Mouse (Mus musculus): ENCODE data around the gene Nyx. TPM values are rescaled to one million over a fixed set of nuclear protein-coding genes. Genes with fewer than 3 reads are reported as not detected.

The Nyx gene
- polyA plus RNA-seq, 1 experiment: 0.51 TPM

DNA sequence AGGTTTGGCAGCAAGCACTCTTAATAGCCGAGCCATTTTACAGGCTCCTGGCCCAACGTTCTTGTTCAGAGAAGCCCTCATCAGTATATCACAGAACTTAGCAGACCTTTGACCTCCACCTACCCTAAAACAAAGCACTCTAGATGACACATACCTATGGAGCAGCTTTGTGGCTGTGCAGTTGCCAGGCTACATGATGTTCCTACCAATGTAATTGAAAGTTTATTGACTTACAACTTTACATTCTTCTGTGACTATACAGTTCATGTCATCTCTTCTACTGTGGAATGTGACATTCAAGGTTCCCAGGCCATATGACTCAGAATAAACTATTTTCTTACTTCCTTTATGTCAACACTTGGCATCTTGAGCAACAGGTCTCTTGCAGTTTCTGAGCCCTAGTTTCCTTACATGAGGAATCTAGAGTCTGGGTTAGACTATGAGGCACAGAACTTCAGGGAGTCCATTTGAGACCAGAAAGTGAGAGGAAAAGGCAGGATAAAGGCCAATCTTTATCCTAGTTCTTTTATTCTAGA is 2.9 kb upstream of the Nyx start:
- Histone ChIP-seq H3K4me3 (ENCODE audit: extremely low read depth, insufficient read depth, insufficient read length) (no peak overlapping the region), H3K4me1 (ENCODE audit: control insufficient read depth, insufficient read depth, insufficient read length) (no peaks in the 10 kb centered on the region), H3K36me3 (ENCODE audit: control insufficient read depth, insufficient read depth, low read length) (no peaks in the 10 kb centered on the region), H3K27me3 (ENCODE audit: control insufficient read depth, insufficient read depth, low read length) (no peaks in the 10 kb centered on the region), H3K27ac (ENCODE audit: insufficient read depth, low read length) (no peak overlapping the region; the same call in 1 of the 2 replicates)
- TF ChIP-seq POLR2A (IDR thresholded peaks at IDR 0.05; ENCODE audit: low read depth, low read length): no peak
- no peak for TF ChIP-seq CTCF (IDR thresholded peaks at IDR 0.05; ENCODE audit: extremely low read depth, insufficient read depth, insufficient read length, insufficient replicate concordance)
- WGBS: 92% methylated on average over 2 of the region's 2 CpGs
- no peak for DNase-seq (ENCODE audit: low read depth in 1 of 2, low spot score in 2 of 2)

DNA sequence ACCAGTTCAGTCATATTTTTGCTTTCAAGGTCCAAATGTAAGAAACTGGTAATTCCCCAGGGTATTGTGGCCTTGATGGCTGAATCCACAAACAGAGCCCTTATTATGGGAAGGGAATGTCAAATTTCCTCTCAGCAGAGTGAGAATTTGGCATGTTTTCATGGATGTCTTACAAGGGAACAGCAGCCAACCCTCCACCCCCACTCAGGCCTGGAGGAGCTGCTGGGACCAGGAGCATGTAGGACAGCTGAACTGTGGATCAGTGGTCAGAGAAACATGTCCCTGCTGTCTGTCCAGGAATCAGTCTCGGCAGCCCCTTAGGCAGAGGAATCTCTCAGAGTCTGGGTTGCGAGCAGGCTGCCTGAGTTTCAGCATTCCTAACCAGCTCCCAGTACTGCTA is 771 bp downstream of the Nyx start:
- TF ChIP-seq POLR2A (IDR thresholded peaks at IDR 0.05; ENCODE audit: low read depth, low read length) (no peak), CTCF (IDR thresholded peaks at IDR 0.05; ENCODE audit: extremely low read depth, insufficient read depth, insufficient read length, insufficient replicate concordance) (no peak)
- Histone ChIP-seq H3K27ac (ENCODE audit: insufficient read depth, low read length) (no peak overlapping the region), H3K27me3 (ENCODE audit: control insufficient read depth, insufficient read depth, low read length) (no peaks in the 10 kb centered on the region), H3K36me3 (ENCODE audit: control insufficient read depth, insufficient read depth, low read length) (no peaks in the 10 kb centered on the region), H3K4me1 (ENCODE audit: control insufficient read depth, insufficient read depth, insufficient read length) (no peaks in the 10 kb centered on the region), H3K4me3 (ENCODE audit: extremely low read depth, insufficient read depth, insufficient read length) (no peak overlapping the region)
- no peak for DNase-seq (ENCODE audit: low read depth in 1 of 2, low spot score in 2 of 2)
- WGBS: 98% methylated on average over 2 of the region's 2 CpGs

DNA sequence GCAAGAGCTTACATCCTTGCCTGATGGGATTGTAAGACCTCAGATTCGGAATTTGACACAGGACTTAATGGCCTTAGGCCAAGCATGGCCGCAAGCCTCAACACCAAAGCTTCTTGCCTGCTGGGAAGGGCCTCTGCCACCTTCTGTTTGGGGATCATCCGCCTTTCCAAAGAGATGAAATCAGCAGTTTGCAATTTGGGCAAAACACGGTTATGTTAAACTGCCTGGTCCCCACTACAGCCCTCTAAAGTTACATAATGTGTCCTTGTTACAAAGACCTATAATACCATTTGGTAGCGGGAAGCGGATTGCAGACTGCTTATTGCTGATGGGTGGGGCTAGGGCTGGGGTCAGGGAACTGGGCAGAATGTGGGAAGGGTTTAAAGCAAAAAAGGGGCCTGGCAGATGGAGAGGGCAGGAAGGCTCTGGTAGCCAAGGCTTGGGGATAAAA is 1.2 kb downstream of the Nyx start:
- Histone ChIP-seq H3K36me3 (ENCODE audit: control insufficient read depth, insufficient read depth, low read length) (no peaks in the 10 kb centered on the region), H3K4me3 (ENCODE audit: extremely low read depth, insufficient read depth, insufficient read length) (no peak overlapping the region), H3K27me3 (ENCODE audit: control insufficient read depth, insufficient read depth, low read length) (no peaks in the 10 kb centered on the region), H3K4me1 (ENCODE audit: control insufficient read depth, insufficient read depth, insufficient read length) (no peaks in the 10 kb centered on the region), H3K27ac (ENCODE audit: insufficient read depth, low read length) (no peak overlapping the region)
- 90% methylated on average over 6 of the region's 6 CpGs for WGBS
- no peak for DNase-seq (ENCODE audit: low read depth in 1 of 2, low spot score in 2 of 2)
- no peak for TF ChIP-seq CTCF (IDR thresholded peaks at IDR 0.05; ENCODE audit: extremely low read depth, insufficient read depth, insufficient read length, insufficient replicate concordance)

DNA sequence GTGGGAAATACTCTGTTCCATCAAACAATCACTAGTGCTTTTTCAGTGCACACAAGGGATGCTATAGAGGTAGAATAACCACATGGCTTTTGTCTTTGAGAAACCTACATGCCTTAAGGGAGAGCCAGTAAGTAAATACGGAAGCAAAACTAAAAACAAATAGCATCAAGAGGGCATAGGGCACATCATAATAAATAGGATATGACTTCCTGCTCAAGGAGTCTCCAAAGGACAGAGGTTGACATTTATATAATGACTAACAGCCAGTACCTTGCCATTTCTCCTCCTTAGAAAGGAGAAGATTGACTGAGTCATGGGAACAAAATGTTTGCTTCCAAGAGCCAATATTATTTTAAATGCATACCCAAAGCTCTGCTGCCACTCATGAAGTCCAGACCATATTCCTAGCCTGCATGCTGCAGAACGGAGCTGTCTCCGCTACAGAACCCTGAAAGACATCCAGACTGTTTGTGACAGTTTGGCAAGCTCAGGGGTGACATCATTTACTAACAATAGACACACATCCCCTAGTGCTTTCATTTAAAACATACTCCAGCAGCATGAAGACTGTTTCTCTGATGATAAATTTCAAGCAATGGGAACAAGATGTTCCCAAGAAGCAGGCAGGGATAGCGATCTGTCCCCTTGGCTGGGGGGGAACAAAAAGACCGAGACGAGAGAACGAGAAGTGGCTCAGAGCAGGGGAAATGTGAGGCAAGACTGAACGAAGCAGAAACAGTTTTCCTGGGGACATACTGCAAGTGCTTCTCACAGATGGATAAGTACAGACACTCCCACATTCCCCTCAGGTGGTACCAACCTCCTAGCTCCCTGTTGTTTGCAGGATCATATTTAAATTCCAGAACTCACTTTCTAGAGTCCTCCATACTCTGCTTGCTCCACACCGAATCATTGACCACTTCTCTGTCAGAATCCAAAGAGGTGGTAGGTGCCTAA is 3.5 kb downstream of the Nyx start:
- Histone ChIP-seq H3K36me3 (ENCODE audit: control insufficient read depth, insufficient read depth, low read length) (no peaks in the 10 kb centered on the region), H3K4me1 (ENCODE audit: control insufficient read depth, insufficient read depth, insufficient read length) (no peaks in the 10 kb centered on the region), H3K27ac (ENCODE audit: insufficient read depth, low read length) (no peak overlapping the region; the same call in 1 of the 2 replicates), H3K4me3 (ENCODE audit: extremely low read depth, insufficient read depth, insufficient read length) (no peak overlapping the region), H3K27me3 (ENCODE audit: control insufficient read depth, insufficient read depth, low read length) (no peaks in the 10 kb centered on the region)
- WGBS: 70% methylated on average over 9 of the region's 9 CpGs
- TF ChIP-seq CTCF (IDR thresholded peaks at IDR 0.05; ENCODE audit: extremely low read depth, insufficient read depth, insufficient read length, insufficient replicate concordance): no peak
- no peak for TF ChIP-seq POLR2A (IDR thresholded peaks at IDR 0.05; ENCODE audit: low read depth, low read length)
- DNase-seq (ENCODE audit: low read depth in 1 of 2, low spot score in 2 of 2): no peak

DNA sequence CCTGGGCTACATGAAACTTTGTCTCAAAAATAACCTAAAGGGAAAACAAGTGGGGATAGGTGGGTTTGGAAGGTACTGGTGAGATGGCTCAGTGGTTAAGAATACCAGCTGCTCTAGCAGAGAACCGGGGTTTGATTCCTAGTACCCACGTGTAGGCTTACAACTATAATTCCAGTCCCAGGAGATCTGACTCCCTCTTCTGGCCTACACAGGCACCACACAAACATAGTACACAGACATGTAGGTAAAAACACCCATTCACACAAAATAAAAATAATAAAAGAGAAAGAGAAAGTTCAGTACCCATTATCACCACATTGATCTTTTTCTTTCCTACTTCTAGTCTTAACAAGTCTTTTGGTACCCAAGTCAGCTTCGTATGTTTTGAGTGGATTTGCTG is 6.0 kb downstream of the Nyx start:
- Histone ChIP-seq H3K36me3 (ENCODE audit: control insufficient read depth, insufficient read depth, low read length) (no peaks in the 10 kb centered on the region), H3K4me3 (ENCODE audit: extremely low read depth, insufficient read depth, insufficient read length) (no peak overlapping the region), H3K27me3 (ENCODE audit: control insufficient read depth, insufficient read depth, low read length) (no peaks in the 10 kb centered on the region), H3K4me1 (ENCODE audit: control insufficient read depth, insufficient read depth, insufficient read length) (no peaks in the 10 kb centered on the region), H3K27ac (ENCODE audit: insufficient read depth, low read length) (no peak overlapping the region)
- 80% methylated on average over 3 of the region's 3 CpGs for WGBS
- DNase-seq (ENCODE audit: low read depth in 1 of 2, low spot score in 2 of 2): no peak
- TF ChIP-seq CTCF (IDR thresholded peaks at IDR 0.05; ENCODE audit: extremely low read depth, insufficient read depth, insufficient read length, insufficient replicate concordance) (no peak), POLR2A (IDR thresholded peaks at IDR 0.05; ENCODE audit: low read depth, low read length) (no peak)

DNA sequence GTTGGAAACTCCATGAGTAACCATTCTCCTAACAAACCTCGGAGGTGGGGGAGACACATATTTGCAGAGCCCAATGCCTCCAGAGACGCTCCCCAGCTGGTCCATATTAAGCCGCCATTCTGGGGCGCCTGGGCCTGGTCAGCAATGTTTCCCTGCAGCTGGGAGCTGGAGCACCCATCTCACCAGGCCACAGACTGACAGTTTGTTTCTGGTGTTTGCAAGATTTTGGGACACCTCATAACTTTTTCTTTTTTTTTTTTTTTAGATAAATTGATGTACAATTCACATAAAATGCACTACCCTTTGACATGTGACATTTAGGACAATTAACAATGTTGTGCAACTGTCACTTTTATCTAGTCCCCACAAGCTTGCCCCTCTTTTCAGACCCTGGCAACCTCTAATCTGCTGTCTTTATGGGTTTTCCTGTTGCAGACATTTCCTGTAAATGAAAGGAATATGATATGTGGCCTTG is 6.9 kb downstream of the Nyx start:
- H3K4me3 ChIP-seq (ENCODE audit: extremely low read depth, insufficient read depth, insufficient read length): no peak overlapping the region
- no peaks in the 10 kb centered on the region for H3K4me1 ChIP-seq (ENCODE audit: control insufficient read depth, insufficient read depth, insufficient read length)
- WGBS: 74% methylated on average over 4 of the region's 4 CpGs
- H3K27ac ChIP-seq (ENCODE audit: insufficient read depth, low read length): no peak overlapping the region
- no peak for TF ChIP-seq CTCF (IDR thresholded peaks at IDR 0.05; ENCODE audit: extremely low read depth, insufficient read depth, insufficient read length, insufficient replicate concordance)
- TF ChIP-seq POLR2A (IDR thresholded peaks at IDR 0.05; ENCODE audit: low read depth, low read length): no peak
- no peaks in the 10 kb centered on the region for H3K27me3 ChIP-seq (ENCODE audit: control insufficient read depth, insufficient read depth, low read length)
- H3K36me3 ChIP-seq (ENCODE audit: control insufficient read depth, insufficient read depth, low read length): no peaks in the 10 kb centered on the region
- no peak for DNase-seq (ENCODE audit: low read depth in 1 of 2, low spot score in 2 of 2)

DNA sequence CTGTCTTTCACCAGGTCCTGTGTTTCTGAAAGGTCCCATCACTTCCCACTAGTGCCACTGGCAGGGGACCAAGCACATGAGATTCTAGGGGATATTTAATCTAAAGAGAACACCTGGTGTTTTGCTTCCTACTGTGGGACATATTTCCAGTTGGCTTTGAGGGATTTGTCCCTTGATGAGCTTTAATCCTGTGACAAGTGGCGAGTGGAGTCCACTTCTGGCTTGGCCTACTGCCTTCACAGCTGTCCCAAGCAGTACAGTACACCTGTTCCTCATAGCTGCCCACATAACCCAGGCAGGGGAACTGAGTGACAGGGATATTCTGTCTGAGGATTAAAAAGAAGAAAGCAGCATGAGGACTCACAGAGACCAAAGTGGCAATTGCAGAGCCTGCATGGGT is 9.5 kb downstream of the Nyx start:
- TF ChIP-seq CTCF (IDR thresholded peaks at IDR 0.05; ENCODE audit: extremely low read depth, insufficient read depth, insufficient read length, insufficient replicate concordance): no peak
- TF ChIP-seq POLR2A (IDR thresholded peaks at IDR 0.05; ENCODE audit: low read depth, low read length): no peak
- WGBS: 70% methylated on average over 1 of the region's 1 CpGs
- no peak overlapping the region for H3K27ac ChIP-seq (ENCODE audit: insufficient read depth, low read length)
- no peaks in the 10 kb centered on the region for H3K4me1 ChIP-seq (ENCODE audit: control insufficient read depth, insufficient read depth, insufficient read length)
- no peaks in the 10 kb centered on the region for H3K36me3 ChIP-seq (ENCODE audit: control insufficient read depth, insufficient read depth, low read length)
- H3K4me3 ChIP-seq (ENCODE audit: extremely low read depth, insufficient read depth, insufficient read length): no peak overlapping the region
- no peak for DNase-seq (ENCODE audit: low read depth in 1 of 2, low spot score in 2 of 2)
- H3K27me3 ChIP-seq (ENCODE audit: control insufficient read depth, insufficient read depth, low read length): no peaks in the 10 kb centered on the region

All from spleen, adult 2 months (tissue).